Mouse (Mus musculus): ENCODE data around the gene Gm2310. TPM values are rescaled to one million over a fixed set of nuclear protein-coding genes. Genes with fewer than 3 reads are reported as not detected.
A peak's percentile ranks its signal among the peaks of the same experiment; 100 is the strongest.
"Not testable (repeated sequence)": the region's sequence is repeated elsewhere in the genome, so short reads cannot be mapped to it uniquely, and the experiment has no call there.

The Gm2310 gene
- total RNA-seq (2021), result not detected

DNA sequence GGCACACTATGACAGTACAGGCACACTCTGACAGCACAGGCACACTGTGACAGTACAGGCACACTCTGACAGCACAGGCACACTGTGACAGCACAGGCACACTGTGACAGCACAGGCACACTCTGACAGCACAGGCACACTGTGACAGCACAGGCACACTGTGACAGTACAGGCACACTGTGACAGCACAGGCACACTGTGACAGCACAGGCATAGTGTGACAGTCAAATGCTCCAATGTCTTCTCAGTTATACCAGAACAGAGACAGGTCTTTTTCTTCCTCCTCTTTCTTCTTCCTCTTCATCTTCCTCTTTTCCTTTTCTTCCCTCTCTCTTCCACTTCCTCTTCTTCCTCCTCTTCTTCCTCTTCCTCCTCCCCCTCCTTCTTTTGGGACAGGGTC is at the start of gene Gm2310:
Gm2310 (minus strand) TSS at position 101 of the 400 bp plus-strand sequence.
- DNase-seq (ENCODE audit: low spot score in 2 of 2); intact Hi-C loops (cut with DNase I): not testable (repeated sequence)

- intact Hi-C loops (cut with DNase I), result loop anchor here (2.0 kb wide), 2 partner anchors 56 to 124 kb away; partner anchors contain the start of gene Nipbl
- DNase-seq (ENCODE audit: low spot score in 2 of 2), result peak; percentile 86 to 94
These were observed 49.1 kb upstream of the Gm2310 start for GRCm38 (mm10) chr15:8568645-8569528.

DNA sequence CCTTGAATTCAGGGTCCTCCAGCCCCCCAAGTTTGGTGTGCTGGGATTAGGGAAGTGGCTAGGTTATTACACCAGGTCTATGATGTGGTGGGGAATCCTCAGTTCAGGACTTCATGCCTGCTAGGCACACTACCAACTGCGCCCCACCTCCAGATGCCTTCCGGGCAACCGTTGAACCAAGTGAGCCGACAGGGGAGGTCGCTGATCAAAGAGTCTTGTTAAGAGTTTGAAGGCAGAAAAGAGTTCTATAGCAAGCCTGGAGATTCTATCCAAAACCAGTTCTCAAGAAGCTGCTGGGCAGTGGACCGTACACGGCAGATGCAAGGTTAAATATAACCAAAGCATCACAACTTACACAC is 48.5 kb upstream of the Gm2310 start:
- no peak for DNase-seq (ENCODE audit: low spot score in 2 of 2)
- intact Hi-C loops (cut with DNase I), result loop anchor here (2.0 kb wide), 2 partner anchors 55 to 123 kb away; partner anchors contain the start of gene Nipbl

GRCm38 (mm10) chr15:8565416-8565815 is 45.7 kb upstream of the Gm2310 start:
- no peak for DNase-seq (ENCODE audit: low spot score in 2 of 2)
- intact Hi-C loops (cut with DNase I), result no loop called here

GRCm38 (mm10) chr15:8564331-8564730 is 44.6 kb upstream of the Gm2310 start:
- intact Hi-C loops (cut with DNase I), result no loop called here

GRCm38 (mm10) chr15:8563423-8564194 is 43.9 kb upstream of the Gm2310 start:
- DNase-seq (ENCODE audit: low spot score in 2 of 2), result no peak
- intact Hi-C loops (cut with DNase I), result no loop called here

More at GRCm38 (mm10) chr15:8564331-8564730, 44.6 kb upstream of the Gm2310 start:
- DNase-seq (ENCODE audit: low spot score in 2 of 2), result no peak

DNA sequence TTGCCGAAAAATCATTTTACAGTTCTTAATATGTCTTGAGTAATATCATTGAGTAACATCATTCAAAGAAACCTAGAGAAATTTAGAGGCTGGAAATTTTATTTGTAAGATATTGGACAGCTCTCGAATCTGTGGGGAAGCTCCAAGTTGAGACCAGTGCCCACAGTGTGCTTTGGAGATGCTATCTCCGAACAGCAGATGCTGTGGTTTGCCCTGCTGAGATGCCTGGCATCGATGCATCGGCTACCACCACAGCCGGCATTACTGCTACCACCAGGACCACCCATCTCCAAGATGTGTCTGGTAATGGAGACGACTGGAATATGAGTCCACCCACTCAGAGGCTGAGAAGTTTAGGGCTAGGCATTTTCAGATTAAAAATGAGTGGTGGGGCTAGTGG is 43.0 kb upstream of the Gm2310 start:
- no peak for DNase-seq (ENCODE audit: low spot score in 2 of 2)
- intact Hi-C loops (cut with DNase I), result no loop called here

DNA sequence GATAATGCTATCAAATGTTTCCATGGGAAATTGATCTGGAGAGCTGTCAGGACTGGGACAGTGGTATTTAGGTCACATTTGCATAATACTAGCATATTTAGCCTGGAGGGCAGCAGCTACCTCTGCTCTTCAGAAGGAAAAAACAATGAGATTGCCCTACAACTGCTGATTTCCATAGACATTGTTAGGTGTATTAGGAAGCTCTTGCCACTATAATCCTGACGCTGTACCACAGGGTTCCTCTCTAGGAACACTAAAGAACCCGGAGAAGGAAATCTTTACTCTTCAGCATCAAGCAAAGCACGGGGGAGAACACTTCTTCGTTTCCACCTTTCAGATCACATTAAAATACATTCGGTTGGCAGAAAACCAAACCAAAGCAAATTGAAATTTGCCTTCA is 11.4 kb upstream of the Gm2310 start:
- no peak for DNase-seq (ENCODE audit: low spot score in 2 of 2)
- intact Hi-C loops (cut with DNase I), result no loop called here

DNA sequence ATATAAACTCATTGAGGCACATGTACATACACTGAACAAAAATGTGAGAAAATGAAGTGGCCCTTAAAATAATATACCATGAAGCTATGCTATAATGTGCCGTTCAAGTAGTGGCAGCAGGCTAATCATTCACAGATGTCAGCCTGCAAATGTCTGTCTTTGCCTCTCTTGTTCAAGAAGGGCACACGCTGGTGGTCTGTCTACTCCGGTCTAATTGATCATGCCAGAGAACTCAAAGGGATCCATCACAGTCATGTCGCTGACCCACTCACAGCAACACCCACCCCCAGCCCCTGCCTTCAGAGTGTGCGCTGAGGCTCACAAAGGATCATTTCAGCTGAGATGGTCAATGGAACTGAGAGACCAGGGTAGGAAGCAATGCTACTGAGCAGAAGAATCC is 6.8 kb downstream of the Gm2310 start:
- intact Hi-C loops (cut with DNase I), result loop anchor here (2.0 kb wide), 1 partner anchor 56 kb away; no protein-coding TSS in a partner anchor
- no peak for DNase-seq (ENCODE audit: low spot score in 2 of 2)

DNA sequence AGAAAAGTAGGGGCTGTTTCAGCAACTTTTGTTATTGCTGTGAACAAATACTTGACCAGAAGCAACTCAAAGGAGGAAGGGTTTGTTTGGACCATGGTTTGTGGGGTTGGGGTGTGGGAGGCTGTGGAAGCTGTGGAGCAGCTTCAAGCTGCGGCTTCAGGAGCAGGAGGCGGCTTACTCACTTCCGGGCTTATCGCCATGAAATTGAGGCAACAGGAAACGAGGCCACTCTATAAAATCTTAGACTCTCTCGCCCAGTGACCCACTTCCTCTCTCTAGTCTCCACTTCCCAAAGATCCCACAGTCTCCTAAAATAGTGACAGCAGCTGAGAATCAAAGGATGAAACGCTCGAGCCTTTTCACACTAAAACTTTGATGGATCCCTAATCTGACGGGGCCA is 7.9 kb downstream of the Gm2310 start:
- peak; percentile 7 to 78 for DNase-seq (ENCODE audit: low spot score in 2 of 2)
- intact Hi-C loops (cut with DNase I), result loop anchor here (2.0 kb wide), 1 partner anchor 57 kb away; no protein-coding TSS in a partner anchor

DNA sequence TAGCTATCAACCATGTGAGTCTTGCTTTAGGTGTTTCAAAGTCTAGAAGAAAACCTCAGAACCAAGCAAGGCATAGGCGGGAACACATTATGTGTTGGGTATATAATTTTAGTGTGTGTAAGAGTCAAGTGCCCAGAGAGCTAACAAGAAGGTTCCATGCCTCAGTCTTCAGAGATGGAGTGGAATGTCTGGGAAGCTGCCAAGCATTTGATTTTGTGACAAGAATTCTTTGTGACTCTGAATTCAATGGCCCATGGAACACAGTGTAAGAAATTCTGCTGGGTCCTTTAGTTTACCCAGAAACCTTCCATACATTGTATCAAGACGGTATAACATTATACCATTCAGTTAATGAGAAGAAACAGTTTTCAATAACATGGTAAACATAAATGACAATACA is 17.3 kb downstream of the Gm2310 start:
- intact Hi-C loops (cut with DNase I), result no loop called here
- DNase-seq (ENCODE audit: low spot score in 2 of 2), result no peak

- intact Hi-C loops (cut with DNase I), result no loop called here
- DNase-seq (ENCODE audit: low spot score in 2 of 2), result no peak
These were observed 34.5 kb downstream of the Gm2310 start for GRCm38 (mm10) chr15:8485261-8485660.

DNA sequence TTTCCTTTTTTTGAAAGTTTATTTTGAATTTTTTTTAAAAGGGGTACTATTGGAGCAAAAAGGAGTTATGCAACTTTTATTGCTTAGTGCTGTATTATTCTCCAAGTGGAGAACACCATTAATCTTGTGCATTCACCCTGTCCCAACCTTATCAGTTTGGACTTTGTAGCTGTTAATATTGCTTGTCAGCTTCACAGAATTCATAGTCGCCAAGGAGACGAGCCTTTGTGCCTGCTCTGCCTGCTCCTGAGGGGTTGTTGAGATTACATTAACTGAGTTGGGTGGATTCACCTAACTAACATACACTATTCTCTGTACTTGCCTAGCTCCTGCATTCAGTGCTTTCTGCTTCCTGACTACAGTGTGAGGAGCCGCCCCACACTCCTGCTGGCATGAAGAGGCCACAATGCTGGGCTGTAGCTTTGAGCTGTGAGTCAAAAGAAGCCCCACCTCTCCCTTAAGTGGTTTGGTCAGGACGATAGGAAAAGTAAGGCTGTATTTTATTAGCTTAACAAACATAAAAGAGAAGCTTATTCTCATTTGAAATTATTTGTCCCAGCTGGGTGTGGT is 50.7 kb downstream of the Gm2310 start:
- intact Hi-C loops (cut with DNase I), result no loop called here

More for the DNA sequence above, 50.7 kb downstream of the Gm2310 start:
- DNase-seq (ENCODE audit: low spot score in 2 of 2), result no peak

Other genes with a start within 250 kb of the Gm2310 start
- gene Nipbl, start 75.5 kb downstream of the Gm2310 start, total RNA-seq (2021), result 10 to 100 TPM; 27.7 to 29.7 TPM
- gene Slc1a3, start 190.8 kb upstream of the Gm2310 start, total RNA-seq (2021), result 100 to 1,000 TPM; 333 to 334 TPM

All from left cerebral cortex, postnatal 25 days (tissue).